In genomic region chr16:11330081-11330800, GRCm38 (mm10) we compare ENCODE assay signal across 32 mouse cellular contexts. TPM values are rescaled to one million over a fixed set of nuclear protein-coding genes. Genes with fewer than 3 reads are reported as not detected.
DNase-seq lines count a peak whose midpoint lies in the region; ATAC-seq and TF ChIP-seq lines count a peak whose summit lies in the region.
"Had no signal": no experiment of that assay in that cellular context is flagged by ENCODE, and none has a peak within 500 bp of the region (broad histone marks: within the 10 kb centered on the region; RNA-seq: fewer than 3 reads in every experiment).

No protein-coding gene starts in this region.

- TF ChIP-seq CTCF in kidney, adult 2 months (conservative IDR thresholded peaks at IDR 0.05; ENCODE audit: insufficient read depth, insufficient read length, low read depth, low read length), result no peak
- TF ChIP-seq CTCF in liver, adult 2 months (IDR thresholded peaks at IDR 0.05; ENCODE audit: low read depth, low read length), result no peak
- TF ChIP-seq CTCF in small intestine, adult 2 months (IDR thresholded peaks at IDR 0.05; ENCODE audit: extremely low read depth, insufficient read length, insufficient replicate concordance, low read depth, low read length), result no peak

- H3K27ac ChIP-seq in kidney, adult 2 months (ENCODE audit: insufficient read depth, low read depth, low read length), result peak overlapping the region; percentile 54
- peak overlapping the region; percentile 72 for H3K27ac ChIP-seq in liver, adult 2 months (replicated peaks; ENCODE audit: insufficient read depth, low read depth, low read length)
- H3K27ac ChIP-seq in liver, embryonic 12.5 days, result no peak overlapping the region
- H3K27ac ChIP-seq in small intestine, adult 2 months (ENCODE audit: insufficient read depth, low read depth, low read length), result peak overlapping the region; percentile 72
- H3K27ac ChIP-seq in embryonic facial prominence, embryonic 10.5 days (replicated peaks), result no peak overlapping the region
- H3K27ac ChIP-seq: heart, embryonic 10.5 days; heart, embryonic 15.5 days; stomach, embryonic 15.5 days had no signal

- H3K9me3 ChIP-seq in liver, embryonic 12.5 days (replicated peaks), result no peaks in the 10 kb centered on the region
- H3K9me3 ChIP-seq in embryonic facial prominence, embryonic 10.5 days, result no peaks in the 10 kb centered on the region
- H3K9me3 ChIP-seq: heart, embryonic 10.5 days; heart, embryonic 15.5 days; stomach, embryonic 15.5 days had no signal

- TF ChIP-seq POLR2A in kidney, adult 2 months (IDR thresholded peaks at IDR 0.05; ENCODE audit: low read depth, low read length), result no peak
- TF ChIP-seq POLR2A in liver, adult 2 months (IDR thresholded peaks at IDR 0.05; ENCODE audit: extremely low read depth, insufficient read depth, low read length), result no peak
- no peak for TF ChIP-seq POLR2A in small intestine, adult 2 months (IDR thresholded peaks at IDR 0.05; ENCODE audit: low read depth, low read length)

- 27% methylated on average over 3 of the region's 3 CpGs for WGBS in kidney, adult 2 months
- 46% methylated on average over 3 of the region's 3 CpGs for WGBS in liver, adult 2 months
- 60% methylated on average over 3 of the region's 3 CpGs for WGBS in liver, embryonic 12.5 days (ENCODE audit: insufficient replicate concordance)
- WGBS in small intestine, adult 2 months, result 62% methylated on average over 3 of the region's 3 CpGs
- 87% methylated on average over 3 of the region's 3 CpGs for WGBS in embryonic facial prominence, embryonic 10.5 days

- no peaks in the 10 kb centered on the region for H3K36me3 ChIP-seq in kidney, adult 2 months (ENCODE audit: control insufficient read depth, insufficient read depth, low read length)
- no peaks in the 10 kb centered on the region for H3K36me3 ChIP-seq in liver, adult 2 months (ENCODE audit: control insufficient read depth, insufficient read depth, low read length)
- no peaks in the 10 kb centered on the region for H3K36me3 ChIP-seq in liver, embryonic 12.5 days
- no peaks in the 10 kb centered on the region for H3K36me3 ChIP-seq in small intestine, adult 2 months (ENCODE audit: control insufficient read depth, insufficient read depth, low read length)
- H3K36me3 ChIP-seq in embryonic facial prominence, embryonic 10.5 days (replicated peaks), result no peaks in the 10 kb centered on the region; the same call in 1 of the 2 replicates
- H3K36me3 ChIP-seq: heart, embryonic 10.5 days; heart, embryonic 15.5 days; stomach, embryonic 15.5 days had no signal

- peak; percentile 78 for DNase-seq in kidney, adult 2 months
- DNase-seq in kidney, postnatal 10 days, result no peak
- peak; percentile 71 for DNase-seq in liver, adult 2 months (ENCODE audit: extremely low read depth, low read depth, low spot score)
- DNase-seq in NIH3T3 (ENCODE audit: low read depth), result peak; percentile 77
- DNase-seq in embryonic facial prominence, embryonic 10.5 days (ENCODE audit: low spot score), result no peak
- DNase-seq: adrenal gland, postnatal 10 days; B cell, adult 2 months; cerebellum, adult 11-12 months; cerebellum, adult 9-11 months; gastrocnemius, postnatal 25 days; heart, adult 11 months; layer of hippocampus, adult 9-11 months; lung, postnatal 10 days; midbrain, embryonic 14.5 days; right cerebral cortex, postnatal 14 days had no signal

- no peaks in the 10 kb centered on the region for H3K27me3 ChIP-seq in kidney, adult 2 months (replicated peaks; ENCODE audit: control insufficient read depth, insufficient read depth, low read length)
- H3K27me3 ChIP-seq in liver, adult 2 months (ENCODE audit: control insufficient read depth, insufficient read depth, low read length), result no peaks in the 10 kb centered on the region
- no peaks in the 10 kb centered on the region for H3K27me3 ChIP-seq in liver, embryonic 12.5 days (replicated peaks)
- no peaks in the 10 kb centered on the region for H3K27me3 ChIP-seq in small intestine, adult 2 months (ENCODE audit: control insufficient read depth, insufficient read depth, low read length)
- no peaks in the 10 kb centered on the region for H3K27me3 ChIP-seq in embryonic facial prominence, embryonic 10.5 days (replicated peaks; ENCODE audit: low read depth, poor library complexity, severe bottlenecking)
- H3K27me3 ChIP-seq: CH12.LX; heart, embryonic 15.5 days; stomach, embryonic 15.5 days had no signal

- no peak for ATAC-seq in liver, embryonic 12.5 days
- no peak for ATAC-seq in CD4-positive, CD25-positive, alpha-beta regulatory T cell, adult 4 months
- ATAC-seq: forebrain, embryonic 14.5 days; hindbrain, embryonic 16.5 days had no signal

- H3K4me3 ChIP-seq in kidney, adult 2 months (ENCODE audit: insufficient read depth, low read depth, low read length), result no peak overlapping the region
- H3K4me3 ChIP-seq in liver, adult 2 months (ENCODE audit: insufficient read depth, low read depth, low read length), result no peak overlapping the region
- no peak overlapping the region for H3K4me3 ChIP-seq in liver, embryonic 12.5 days
- no peak overlapping the region for H3K4me3 ChIP-seq in small intestine, adult 2 months (ENCODE audit: low read depth, low read length)
- H3K4me3 ChIP-seq in embryonic facial prominence, embryonic 10.5 days, result no peak overlapping the region
- H3K4me3 ChIP-seq: erythroblast, embryonic 14.5 days; heart, embryonic 10.5 days; heart, embryonic 15.5 days; stomach, embryonic 15.5 days had no signal

- no peak overlapping the region for H3K4me2 ChIP-seq in liver, embryonic 12.5 days
- H3K4me2 ChIP-seq: heart, embryonic 15.5 days; liver, embryonic 11.5 days; stomach, embryonic 15.5 days had no signal

- H3K9ac ChIP-seq in liver, adult 2 months (ENCODE audit: low read depth, low read length), result no peak overlapping the region
- no peak overlapping the region for H3K9ac ChIP-seq in liver, embryonic 12.5 days
- H3K9ac ChIP-seq: heart, embryonic 15.5 days; stomach, embryonic 15.5 days had no signal

- peaks cover 19% of the 10 kb centered on the region; the same call in 1 of the 2 replicates for H3K4me1 ChIP-seq in kidney, adult 2 months (ENCODE audit: control insufficient read depth, insufficient read depth, low read length)
- peaks cover 14% of the 10 kb centered on the region for H3K4me1 ChIP-seq in liver, adult 2 months (ENCODE audit: control insufficient read depth, insufficient read depth, low read length)
- H3K4me1 ChIP-seq in liver, embryonic 12.5 days, result no peaks in the 10 kb centered on the region
- peaks cover 27% of the 10 kb centered on the region for H3K4me1 ChIP-seq in small intestine, adult 2 months (ENCODE audit: control insufficient read depth, insufficient read depth, insufficient read length, low read length)
- no peaks in the 10 kb centered on the region for H3K4me1 ChIP-seq in embryonic facial prominence, embryonic 10.5 days
- H3K4me1 ChIP-seq: stomach, embryonic 15.5 days had no signal

- H3K79me2 ChIP-seq in liver, adult 2 months (ENCODE audit: control insufficient read depth, insufficient read depth, low read length), result peaks cover 36% of the 10 kb centered on the region

RNA-seq across cellular contexts. Expression of gene Snx29, which starts 7.5 kb away (rescaled TPM):
- 64.8 and 75.4 TPM in 2 replicates for polyA plus RNA-seq in kidney, adult 2 months (2012; rRNA removed)
- 9.7 and 10.3 TPM in 2 replicates for total RNA-seq in liver, adult 2 months (2014; rRNA removed)
- polyA plus RNA-seq in liver, adult 2 months (2012; rRNA removed), result 2.0 and 2.4 TPM in 2 replicates
- polyA plus RNA-seq in liver, embryonic 12.5 days (2016; fragmentation: Nextera tagmentation; extraction: Ambion mirVana), result 4.6 and 4.9 TPM in 2 replicates
- 1.8 and 6.0 TPM in 2 replicates for polyA plus RNA-seq in small intestine, adult 2 months (2012; rRNA removed)
- polyA plus RNA-seq in embryonic facial prominence, embryonic 10.5 days (2016; fragmentation: Nextera tagmentation; extraction: Ambion mirVana), result 10.7 and 12.1 TPM in 2 replicates
- 10 to 100 TPM; 11.7 to 16.1 TPM for polyA plus RNA-seq in CD4-positive, CD25-positive, alpha-beta regulatory T cell, adult 4 months (2017; shearing (Covaris generic))

RNA-seq across cellular contexts. Expression of gene Tnfrsf17, which starts 16.6 kb away (rescaled TPM):
- polyA plus RNA-seq in kidney, adult 2 months (2012; rRNA removed), result 0.16 and 0.27 TPM in 2 replicates
- not detected in 2 replicates for total RNA-seq in liver, adult 2 months (2014; rRNA removed)
- polyA plus RNA-seq in liver, adult 2 months (2012; rRNA removed), result not detected in 2 replicates
- polyA plus RNA-seq in liver, embryonic 12.5 days (2016; fragmentation: Nextera tagmentation; extraction: Ambion mirVana), result not detected in 2 replicates
- 4.7 and 12.2 TPM in 2 replicates for polyA plus RNA-seq in small intestine, adult 2 months (2012; rRNA removed)
- not detected in 2 replicates for polyA plus RNA-seq in embryonic facial prominence, embryonic 10.5 days (2016; fragmentation: Nextera tagmentation; extraction: Ambion mirVana)
- polyA plus RNA-seq in CD4-positive, CD25-positive, alpha-beta regulatory T cell, adult 4 months (2017; shearing (Covaris generic)), result not detected
- total RNA-seq: adrenal gland, postnatal 10 days; common myeloid progenitor, adult 5-6 weeks; gastrocnemius, postnatal 25 days; heart, postnatal 25 days had no signal
- polyA plus RNA-seq: embryonic facial prominence, embryonic 14.5 days; erythroblast, embryonic 14.5 days; forebrain, embryonic 14.5 days; heart, embryonic 10.5 days; intestine, embryonic 14.5 days; limb, embryonic 11.5 days; liver, embryonic 11.5 days; midbrain, embryonic 14.5 days; neural tube, embryonic 14.5 days; stomach, embryonic 15.5 days had no signal

Comparison
In these comparisons a context has a peak if more than half of its experiments do, and no peak if none do; other contexts are left out.
1. DNase-seq: peak in kidney, adult 2 months (single experiment), liver, adult 2 months (single experiment) and NIH3T3 (single experiment); none in kidney, postnatal 10 days (single experiment) and embryonic facial prominence, embryonic 10.5 days (single experiment).
2. H3K27ac ChIP-seq: peak in kidney, adult 2 months (single experiment), liver, adult 2 months (single experiment) and small intestine, adult 2 months (single experiment); none in liver, embryonic 12.5 days (single experiment) and embryonic facial prominence, embryonic 10.5 days (single experiment).